Mouse (Mus musculus) B cell, adult 2 months (primary cell): ENCODE measurements around the gene Slc27a1.

Source experiments
- DNase-seq, 2 experiments: peaks; one replicate each; pipeline ENCODE4 v3.0.0; 2022

Slc27a1 gene

DNA sequence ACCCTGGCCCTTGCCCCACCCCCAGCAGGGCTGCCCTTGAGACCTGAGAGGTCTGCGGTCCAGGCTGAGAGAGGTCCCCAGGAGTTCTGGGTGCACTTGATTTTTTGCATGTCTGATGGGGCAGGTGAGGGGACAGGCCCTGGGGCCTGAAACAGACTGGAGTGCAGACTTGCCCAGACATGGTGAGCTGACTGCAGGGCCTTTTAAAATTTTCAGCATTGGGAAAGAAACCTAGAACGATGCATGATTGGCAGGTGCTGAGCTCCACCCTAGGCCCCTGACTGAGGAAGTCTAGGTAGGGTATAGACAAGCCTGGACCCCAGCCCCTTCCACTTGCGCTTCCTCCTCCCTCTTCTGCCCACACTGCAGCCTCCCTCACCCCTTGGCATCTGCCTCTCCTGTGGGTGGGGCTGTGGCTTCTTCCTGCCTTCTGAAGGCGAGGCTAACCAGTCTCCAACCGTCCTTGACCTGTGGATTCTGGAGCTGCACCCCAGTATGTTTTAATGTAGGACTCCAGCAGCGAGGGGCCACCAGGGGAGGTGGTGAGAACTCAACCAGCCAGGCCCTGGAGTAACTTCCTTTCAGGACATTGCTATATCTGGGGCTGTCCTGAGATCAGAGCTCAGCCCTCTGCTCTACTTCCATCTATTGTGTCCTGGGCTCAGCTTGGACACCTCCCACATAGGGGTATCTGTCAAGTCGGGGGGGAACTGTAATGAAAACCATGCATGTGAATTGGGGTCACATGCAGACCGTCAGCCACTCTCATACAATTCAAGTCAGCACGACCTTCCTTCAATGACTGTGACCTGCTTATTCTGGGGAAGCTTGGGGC lies 58.8 kb downstream of the Slc27a1 start:
- DNase-seq = no peak

DNA sequence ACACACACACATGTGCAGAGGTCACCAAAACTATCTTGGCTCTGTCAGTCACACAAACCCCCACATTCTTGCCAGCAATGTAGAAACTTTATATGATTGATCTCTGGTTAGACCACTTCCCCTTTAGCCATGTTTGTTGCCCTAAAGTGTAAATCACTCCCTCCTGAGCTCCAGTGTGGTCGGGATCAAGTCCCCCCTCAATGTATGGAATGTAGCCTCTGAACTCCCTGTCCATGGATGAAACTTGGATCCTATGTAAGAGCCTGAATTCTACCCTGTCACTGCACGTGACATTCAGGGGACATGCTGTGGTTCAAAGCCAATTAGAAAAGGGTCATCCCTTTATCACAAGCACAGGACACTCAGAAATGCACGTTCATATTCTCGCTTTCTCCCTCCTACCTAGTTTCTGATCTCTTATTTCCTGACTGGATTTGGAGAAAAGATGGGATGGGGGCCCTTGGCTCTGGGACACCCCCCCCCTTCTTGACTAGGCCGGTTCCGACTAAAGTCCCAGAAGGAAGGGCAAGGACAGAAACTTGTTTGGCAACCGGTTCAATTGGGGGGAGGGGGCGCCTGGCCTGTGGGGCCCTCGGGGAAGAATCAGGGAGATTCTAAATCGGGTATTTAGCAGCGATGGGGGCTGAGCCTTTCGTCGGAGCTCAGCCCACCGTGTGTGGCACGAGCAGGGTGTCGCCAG lies 59.9 kb downstream of the Slc27a1 start:
- DNase-seq = peak in 1 of 2 experiments; percentile 18

DNA sequence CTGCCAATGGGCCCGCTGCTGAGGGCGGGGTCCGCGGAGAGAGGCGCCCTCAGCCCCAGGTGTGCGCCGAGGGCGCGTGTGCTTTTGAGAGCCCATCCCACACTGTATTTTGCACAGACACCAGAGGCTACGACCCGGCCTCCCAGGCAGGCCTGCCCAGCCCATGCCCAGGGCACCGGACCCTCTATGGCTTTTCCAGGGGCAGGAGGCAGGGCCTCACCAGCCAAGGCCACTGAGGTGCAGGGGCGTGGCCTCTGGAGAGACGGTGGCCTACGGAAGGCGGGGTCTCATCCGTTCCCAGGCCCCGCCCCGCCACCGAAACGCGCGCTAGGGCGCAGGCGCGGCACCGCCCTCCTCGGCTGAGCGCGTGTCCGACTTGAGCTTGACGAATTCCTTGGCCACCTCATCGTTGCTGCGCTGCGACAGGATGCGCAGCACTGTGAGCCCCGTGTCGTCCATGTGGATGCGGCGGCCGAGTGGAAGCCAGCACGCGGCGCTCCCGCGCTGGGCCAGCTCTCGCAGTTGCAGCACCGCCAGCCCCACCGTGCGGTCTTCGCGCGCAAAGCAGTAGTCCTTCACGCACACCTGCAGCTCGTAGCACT lies 60.5 kb downstream of the Slc27a1 start:
- peak; percentile 95 to 97 for DNase-seq

DNA sequence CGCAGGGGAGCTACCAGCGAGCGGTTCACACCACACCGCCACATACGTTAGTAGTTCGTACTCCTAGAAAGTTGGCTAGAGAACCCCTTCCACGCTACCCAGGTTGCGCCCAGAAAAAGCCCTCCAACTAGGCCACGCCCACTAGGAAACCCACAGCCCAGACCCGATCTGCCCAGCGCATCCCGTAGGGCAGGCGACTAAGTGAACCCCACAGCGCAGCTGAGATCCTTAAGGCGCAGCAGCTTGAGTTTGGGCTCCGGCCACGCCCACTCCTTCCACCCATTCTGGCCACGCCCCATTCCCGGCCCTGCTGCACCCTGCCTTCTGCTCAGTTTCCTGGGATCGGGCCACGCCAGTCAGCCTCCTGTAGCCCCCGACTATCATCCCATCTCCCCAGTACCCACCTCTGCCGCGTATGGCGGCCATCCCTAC lies 61.1 kb downstream of the Slc27a1 start:
- peak; percentile 44 to 49 for DNase-seq

- DNase-seq = no peak
Observed at GRCm38 (mm10) chr8:71630761-71631160, 62.1 kb downstream of the Slc27a1 start.

GRCm38 (mm10) chr8:71631897-71632296 lies 63.2 kb downstream of the Slc27a1 start:
- DNase-seq = no peak

DNA sequence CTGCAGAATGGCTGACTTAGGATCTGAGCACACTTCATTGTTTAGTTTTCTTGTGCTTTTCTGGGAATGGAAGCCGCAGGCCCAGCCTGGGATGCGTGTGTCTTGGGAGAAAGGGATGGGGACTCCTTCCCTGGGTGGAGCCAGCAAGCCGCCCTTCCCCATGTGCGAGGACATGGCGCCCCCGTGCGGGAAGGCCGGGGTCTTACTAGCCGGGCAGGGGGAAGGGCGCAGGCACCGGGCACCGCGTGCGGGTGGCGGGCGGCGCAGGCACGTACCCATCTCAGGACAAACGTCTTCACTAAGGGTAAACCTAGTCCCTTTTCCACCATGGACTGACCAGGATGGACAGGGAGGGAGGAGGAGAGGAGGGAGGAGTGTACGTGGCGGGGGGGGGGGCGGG lies 64.5 kb downstream of the Slc27a1 start:
- peak; percentile 89 to 90 for DNase-seq

DNA sequence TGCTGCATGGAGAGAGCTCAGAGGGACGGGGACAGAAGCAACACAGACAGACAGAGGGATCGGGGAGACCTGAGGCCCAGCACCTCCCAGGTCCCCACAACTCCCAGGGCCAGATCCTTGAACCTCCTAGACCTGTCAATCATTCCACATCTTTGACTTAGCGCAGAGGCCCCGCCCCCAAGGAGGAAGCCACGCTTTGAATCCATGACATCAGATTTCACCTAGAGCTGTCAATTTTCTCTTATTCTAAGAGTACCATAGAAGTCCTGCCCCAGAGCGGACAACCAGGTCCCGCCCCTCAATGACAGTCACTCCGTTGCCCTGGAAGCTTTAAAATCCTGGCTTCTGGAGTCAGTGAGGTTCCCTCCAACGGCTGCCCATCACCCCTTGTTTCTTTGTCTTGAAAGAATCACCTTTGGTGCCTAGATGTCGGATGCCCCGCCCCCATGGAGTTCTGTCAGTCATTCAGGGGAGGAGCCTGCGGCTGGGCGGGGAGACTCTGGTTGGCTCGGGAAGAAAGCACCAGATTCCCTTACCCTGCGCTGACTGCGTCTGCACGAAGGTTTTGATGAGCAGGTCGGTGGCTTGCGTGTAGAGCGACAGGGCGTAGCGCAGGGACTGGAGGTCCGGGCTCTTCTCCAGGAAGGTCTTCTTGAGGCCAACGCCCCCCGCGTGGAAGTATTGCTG lies 65.4 kb downstream of the Slc27a1 start:
- peak; percentile 77 for DNase-seq
